Mouse (Mus musculus) erythroid progenitor cell, adult 5-6 weeks (primary cell): Measurements from ENCODE around the gene Ror2. TPM values are rescaled to one million over a fixed set of nuclear protein-coding genes. Genes with fewer than 3 reads are reported as not detected.

Experiments
- ATAC-seq: replicated peaks from 2 replicates; pipeline ENCODE4 v1.8.0; 2016; ENCODE audit warnings: moderate number of reproducible peaks, mild to moderate bottlenecking, moderate TSS enrichment, inconsistent platforms; ENCODE audit not compliant: poor library complexity, low FRiP score, severe bottlenecking
- total RNA-seq, 2 experiments: library from RNA; stranded (forward) in 1 of 2; stranded (reverse) in 1 of 2; fragments of 150-400 nt in 1 of 2; fragments of 186-747, 209-891 nt in 1 of 2; gene quantifications; 2 replicates each; pipeline versions ENCODE4 v1.2.3 to v1.2.4; 2015 to 2017; ENCODE audit warnings: low replicate concordance in 2 of 2

Ror2 gene
- total RNA-seq, 2 experiments from 2014 or later, result not detected

DNA sequence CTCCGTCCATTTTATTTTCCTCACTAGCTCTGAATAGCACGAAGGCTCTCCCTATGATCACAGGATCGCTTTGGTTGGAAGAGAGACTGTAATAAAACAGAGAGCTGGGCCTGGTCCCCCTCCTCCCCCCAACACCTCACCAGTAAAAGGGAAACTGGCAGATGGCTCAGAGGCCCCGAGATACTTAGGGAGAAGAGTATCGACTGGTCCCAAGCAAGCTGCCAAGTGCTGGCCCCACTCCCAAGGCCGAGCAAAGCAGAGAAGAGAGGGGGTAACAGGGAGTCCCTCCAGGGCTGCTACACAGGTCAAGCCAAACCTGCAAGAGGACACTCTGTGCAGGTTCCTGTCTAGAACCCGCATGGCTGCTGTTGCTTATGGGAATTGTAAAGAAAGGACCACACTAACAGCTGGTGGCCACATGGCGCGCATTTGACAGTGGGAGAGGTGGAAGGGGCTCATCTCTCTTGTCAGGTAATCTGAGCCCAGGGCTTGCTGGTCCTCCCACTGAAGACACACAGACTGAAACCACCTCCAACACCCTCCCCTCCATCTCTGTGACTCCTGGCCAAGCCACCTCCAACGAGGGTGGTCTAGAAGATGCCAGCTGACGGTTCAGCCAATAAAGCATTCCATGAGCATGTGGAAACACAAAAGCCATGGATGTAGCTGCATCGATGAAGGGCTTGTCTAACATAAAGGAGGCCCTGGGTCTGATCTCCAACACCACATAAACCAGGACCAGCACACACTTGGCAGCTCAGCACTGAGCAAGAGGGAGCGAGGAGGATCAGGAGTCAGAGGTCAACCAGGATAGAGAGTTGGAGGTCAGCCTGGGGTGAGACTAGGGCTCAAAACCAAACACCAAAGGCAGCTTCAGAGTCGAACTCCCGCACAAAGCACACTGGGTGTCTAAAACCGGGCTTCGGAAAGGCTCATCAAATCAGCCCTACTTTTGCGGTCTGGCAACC is 49.2 kb downstream of the Ror2 start:
- ATAC-seq, result no peak

DNA sequence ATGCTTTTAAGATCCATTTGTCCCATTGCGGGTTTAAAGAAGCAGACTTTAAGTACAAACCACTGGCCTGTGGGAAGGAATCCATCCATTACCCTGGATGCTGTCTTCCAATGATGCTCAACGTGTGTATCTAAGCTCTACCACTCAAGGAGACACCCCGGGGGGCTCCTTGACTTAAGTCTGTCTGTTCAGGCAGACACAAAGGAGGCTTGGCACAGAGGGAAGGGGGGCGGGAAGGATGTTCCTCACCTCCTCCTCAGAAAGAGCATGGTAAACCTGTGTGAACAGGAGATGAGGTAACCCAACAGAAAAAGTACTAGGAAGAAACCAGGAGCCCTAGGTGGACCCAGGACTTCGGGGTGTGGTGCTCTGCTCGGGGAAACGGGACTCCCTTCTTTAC is 50.0 kb downstream of the Ror2 start:
- ATAC-seq, result no peak

GRCm38 (mm10) chr13:53234844-53235243 is 51.1 kb downstream of the Ror2 start:
- no peak for ATAC-seq

DNA sequence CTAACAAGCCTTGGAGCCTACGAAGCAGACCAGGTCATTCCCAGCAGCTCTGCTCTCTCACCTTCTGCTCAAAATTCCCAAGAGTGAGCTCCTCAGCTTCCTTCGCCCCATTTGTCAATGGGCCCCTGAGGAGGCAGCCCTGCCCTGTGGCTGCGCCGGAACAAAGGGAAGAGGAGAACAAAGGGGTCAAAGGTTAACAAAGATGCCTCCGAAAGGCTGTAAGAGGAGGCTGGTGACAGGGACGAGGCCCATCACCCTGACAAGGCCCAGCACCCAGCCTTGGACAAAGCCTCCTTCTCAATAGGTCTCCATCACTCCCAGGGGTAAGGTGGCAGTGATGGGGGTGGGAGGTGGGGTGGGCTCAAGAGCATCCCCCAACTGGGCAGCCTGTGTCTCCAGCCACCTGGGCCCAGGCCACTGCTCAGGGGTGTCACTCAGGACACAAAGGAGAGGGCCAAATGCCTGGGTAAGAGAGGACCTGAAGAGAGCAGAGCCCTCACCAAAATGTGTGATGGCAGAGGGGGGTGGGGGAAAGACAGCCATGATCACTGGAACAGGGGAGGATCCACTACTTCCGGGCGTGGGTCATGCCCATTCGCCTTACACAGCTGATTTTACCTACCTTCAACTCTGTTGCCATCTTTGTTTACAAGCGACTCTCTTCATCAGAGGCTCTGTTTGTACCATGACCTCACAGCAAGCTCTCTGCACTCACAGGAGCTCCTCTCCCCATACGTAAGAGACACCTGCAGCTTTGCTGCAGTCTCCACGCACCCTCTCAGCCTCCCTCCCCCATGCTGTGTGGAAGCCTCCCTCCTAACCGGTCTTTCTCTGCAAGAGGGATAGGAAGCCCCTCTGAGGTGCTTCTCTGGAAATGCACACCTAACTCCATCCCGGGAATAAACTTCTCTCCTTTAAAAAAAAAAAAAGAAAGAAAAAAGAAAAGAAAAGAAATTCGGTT is 51.8 kb downstream of the Ror2 start:
- ATAC-seq, result no peak

DNA sequence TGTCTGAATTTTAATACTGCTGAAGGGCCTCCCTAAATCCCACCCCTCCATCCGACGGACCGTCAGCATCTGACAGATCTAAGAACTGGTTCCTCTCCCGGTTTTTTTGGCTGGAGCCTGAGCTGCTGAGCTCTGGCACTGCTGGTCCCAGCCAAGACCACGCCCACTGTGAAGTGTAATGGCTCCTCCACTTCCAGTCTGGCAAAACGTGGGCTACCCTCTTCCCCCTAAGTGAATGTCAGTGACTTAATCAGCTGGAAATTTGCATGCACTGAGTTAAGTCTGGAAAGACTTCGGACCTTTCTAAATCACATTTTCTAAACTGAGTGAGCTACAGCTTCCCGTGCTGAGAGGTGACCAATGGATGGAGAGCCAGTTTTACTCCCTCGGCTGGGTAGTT is 52.5 kb downstream of the Ror2 start:
- no peak for ATAC-seq

DNA sequence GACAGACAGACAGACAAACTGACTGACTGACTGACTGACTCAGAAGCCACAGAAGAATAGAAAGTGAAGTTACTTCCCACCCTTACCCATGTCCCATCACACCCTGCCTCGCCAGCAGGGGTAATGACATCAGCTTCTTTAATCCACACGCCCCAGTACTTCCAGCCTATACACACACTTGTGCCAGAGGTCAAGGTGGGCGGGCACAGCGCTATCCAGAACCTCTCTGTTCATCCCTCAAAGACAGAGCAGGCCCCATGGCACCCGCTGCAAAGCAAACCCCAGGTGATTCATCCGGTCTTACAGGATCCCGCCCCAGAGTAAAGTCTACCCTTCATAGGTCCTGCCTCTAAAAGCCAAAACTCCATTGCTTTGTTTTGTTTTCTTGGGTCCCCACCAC is 53.5 kb downstream of the Ror2 start:
- ATAC-seq, result no peak

DNA sequence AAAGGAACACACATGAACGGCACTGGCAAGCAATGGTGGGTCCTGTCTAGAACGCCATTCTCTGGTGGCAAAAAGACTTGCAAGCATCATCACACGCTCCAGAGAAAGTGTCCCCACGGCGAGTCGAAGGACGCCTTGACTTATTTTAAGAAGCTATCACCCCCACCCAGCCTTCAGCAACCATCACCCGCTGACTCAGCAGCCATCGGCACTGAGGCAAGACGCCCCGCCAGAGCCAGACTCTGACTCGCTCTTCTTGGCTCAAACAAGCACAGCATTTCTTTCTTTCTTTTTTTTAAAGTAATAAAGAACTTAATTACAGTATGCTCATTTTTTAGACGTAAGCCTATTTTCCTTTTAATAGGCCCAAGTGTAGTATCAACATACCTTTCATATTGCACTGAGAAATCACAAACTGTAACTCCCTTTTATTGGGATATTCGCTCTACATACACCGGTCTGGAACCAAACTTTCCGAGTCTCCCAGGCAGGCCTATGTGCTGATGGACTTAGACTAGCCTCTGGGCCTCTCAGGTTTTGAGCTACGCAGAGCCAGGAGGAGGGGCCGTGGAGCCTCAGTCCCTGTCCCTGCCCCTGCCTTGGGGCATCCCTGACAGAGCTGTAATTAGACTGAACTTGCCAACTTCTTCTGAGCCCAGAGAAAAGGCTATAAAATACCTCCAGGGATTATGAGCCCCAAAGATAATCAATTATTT is 55.3 kb downstream of the Ror2 start:
- ATAC-seq, result no peak

DNA sequence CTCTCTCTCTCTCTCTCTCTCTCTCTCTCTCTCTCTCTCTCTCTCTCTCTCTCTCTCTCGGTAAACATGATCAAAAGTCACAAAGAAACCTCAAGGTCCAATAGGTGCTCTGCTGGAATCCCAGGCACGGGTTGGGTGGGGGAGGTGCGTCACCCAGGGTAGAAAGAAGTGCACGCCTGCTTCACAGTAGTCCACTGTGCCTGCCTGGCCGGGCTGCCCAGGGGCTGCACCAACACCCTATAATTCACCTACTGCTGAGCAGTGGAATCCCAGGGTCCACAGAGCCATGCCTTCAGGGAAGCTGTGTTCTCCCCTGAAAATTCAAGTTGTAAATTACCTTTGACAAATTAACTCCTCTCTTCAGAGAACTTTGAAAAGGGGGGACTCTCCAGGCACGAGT is 58.9 kb downstream of the Ror2 start:
- ATAC-seq, result no peak

DNA sequence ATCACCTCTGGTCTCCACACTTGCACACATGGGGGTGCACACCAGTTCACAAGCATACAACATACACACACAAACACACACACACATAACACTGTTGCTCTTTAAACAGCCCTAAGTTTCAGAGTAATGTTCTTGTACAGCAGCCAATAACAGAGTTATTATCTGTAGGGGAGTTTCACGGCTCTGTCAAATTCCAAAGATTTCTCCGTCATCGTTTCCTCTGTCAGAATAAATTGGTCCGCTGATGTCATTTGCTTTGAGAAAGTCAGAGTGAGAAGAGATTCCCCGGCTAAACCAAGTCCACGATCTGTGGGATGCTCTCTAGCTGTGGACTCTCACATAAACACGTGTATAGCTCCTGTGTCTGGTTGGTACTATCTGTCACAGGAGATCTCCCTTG is 59.5 kb downstream of the Ror2 start:
- no peak for ATAC-seq

DNA sequence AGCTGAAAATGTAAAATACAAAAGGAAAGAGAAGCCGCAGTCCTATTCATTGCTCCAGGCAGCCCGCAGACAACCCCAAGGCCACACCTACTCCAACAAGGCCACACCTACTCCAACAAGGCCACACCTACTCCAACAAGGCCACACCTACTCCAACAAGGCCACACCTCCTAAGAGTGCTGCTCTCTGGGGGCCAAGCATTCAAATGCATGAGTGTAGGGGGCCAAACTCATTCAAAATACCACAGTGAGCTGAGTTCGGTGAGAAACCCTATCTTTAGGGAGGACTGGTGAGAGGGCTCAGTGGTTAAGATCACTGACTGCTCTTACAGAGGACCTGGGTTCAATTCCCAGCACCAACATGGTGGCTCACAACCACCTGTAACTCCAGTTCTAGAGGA is 60.0 kb downstream of the Ror2 start:
- no peak for ATAC-seq

DNA sequence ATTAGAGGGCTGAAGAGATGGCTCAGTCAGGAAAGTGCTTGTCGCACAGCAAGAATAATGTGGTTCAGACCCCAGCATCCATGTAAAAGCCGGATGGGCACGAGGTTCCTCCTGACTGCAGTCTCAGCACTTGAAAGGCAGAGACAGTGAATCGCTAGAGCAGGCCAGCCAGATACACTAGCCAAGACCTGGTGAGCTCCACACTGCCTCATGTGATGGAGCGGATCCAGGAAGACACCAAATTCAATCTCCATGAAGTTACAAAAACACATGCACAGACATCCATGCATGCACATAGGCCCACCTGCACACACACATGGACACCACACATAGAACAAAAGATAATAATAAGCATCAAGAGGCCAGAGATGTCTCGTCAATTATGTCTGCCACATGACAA is 64.7 kb downstream of the Ror2 start:
- ATAC-seq, result no peak

DNA sequence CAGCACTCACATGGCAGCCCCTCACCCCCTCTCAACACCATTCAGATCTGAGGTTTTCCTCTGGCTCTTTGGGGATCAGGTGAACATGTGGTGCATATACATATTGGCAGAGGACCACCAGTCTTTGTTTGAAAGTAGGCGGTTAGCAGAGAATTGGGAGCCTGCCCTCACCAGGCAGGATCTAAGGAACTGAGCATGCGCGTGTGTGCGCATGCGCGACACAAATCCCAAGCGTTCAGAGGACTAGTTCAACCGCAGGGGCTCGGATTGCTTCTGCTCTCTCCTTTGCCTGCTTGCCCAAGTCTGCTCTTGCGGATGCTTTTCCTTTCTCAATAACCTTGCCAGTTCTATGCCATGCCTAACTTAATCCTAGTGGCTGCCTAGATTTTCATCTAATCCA is 66.0 kb downstream of the Ror2 start:
- ATAC-seq, result no peak

DNA sequence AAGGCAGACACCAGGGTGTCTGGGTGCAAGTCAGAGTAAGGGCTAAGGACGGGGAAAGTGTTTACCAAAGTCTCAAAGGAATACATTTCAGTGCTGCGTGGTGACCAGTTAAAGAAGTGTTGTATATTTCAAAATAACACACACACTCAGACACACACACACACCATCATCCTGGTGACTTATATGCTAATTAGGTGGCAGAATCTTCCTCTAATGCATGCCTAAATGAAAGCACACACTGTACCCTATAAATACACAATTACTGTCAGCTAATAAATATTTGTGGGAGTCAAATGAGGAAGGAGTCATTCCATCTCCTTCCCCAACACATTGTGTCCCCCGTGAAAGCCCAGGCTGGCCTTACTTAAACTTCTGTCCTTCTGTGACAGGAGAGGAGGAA is 66.5 kb downstream of the Ror2 start:
- no peak for ATAC-seq

- no peak for ATAC-seq
Observed at GRCm38 (mm10) chr13:53217396-53217975, 68.4 kb downstream of the Ror2 start.

DNA sequence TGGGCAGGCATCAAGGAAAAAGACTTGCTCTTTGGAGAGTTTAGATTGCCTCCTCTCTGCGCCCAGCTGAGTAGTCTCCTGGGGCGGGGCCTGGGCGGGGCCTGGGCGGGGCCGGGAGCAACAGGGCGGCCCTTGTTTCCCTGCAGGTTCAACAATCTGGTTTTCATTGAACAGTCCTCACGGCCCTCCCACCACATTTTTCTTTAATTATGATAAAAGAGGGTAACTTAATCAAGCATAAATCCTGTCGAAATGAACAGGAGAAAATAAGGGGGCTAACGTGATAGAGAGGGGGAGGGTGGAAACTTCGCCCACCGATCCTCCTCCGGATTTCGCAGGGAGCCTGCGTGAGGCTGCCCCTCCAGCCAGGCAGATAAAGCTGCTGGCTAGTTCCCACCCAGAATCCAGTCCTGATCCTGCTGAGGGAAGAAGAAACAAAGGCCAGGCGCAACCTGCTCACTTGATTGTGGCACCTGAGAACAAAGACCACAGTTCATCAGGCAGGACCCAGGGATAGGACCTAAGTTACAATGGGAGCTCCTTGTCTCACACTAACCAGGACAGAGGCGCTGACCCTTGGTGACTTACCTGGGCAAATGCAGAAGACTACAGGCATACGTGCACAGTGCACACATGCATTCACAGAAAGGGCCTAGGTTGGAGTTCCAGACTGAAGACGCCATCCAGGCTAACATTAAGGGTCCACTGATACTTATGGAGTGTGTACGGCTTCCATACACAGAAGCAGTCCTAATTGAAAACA is 73.8 kb downstream of the Ror2 start:
- ATAC-seq, result no peak

DNA sequence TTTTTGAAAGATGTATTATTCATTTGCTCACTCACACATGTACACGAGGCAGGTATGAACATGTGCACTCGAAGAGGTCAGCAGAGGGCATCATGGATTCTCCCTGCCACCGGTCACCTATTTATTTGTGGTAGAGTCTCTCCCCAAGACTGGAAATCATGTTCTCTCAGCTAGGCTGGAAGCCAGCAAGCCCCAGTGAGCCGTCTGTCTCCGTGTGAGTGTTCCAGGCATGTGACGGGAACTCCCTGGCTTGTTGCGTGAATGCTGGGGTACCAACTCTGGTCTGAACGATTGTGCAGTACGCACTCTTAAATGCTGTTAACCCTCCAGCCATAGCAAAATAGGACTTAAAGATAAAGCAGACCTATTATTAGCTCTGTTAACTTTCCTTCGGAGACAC is 77.4 kb downstream of the Ror2 start:
- ATAC-seq, result no peak

- no peak for ATAC-seq
Observed at GRCm38 (mm10) chr13:53205128-53205911, 80.6 kb downstream of the Ror2 start.

GRCm38 (mm10) chr13:53202439-53202830 is 83.5 kb downstream of the Ror2 start:
- no peak for ATAC-seq
